Mouse (Mus musculus) MEL (cell line): ENCODE measurements around the gene Lhfpl2.

ENCODE experiments used
- CHD2 ChIP-seq: IDR thresholded peaks from 2 replicates; pipeline ENCODE4 v1.6.1; 2011; ENCODE audit warnings: low read length, improper control_type of control experiment
- CTCF ChIP-seq, 3 experiments: IDR thresholded peaks in 2 of 3; conservative IDR thresholded peaks in 1 of 3; 2 replicates each; pipeline ENCODE4 v1.5.1; 2011 to 2012; ENCODE audit warnings: low read length in 3 of 3, low read depth in 2 of 3, mild to moderate bottlenecking in 2 of 3, improper control_type of control experiment in 1 of 3, inconsistent platforms in 1 of 3, mixed read lengths in 1 of 3, moderate library complexity in 1 of 3; ENCODE audit not compliant: control insufficient read depth in 1 of 3, insufficient read depth in 1 of 3, poor library complexity in 1 of 3, severe bottlenecking in 1 of 3
- MAFK ChIP-seq: IDR thresholded peaks from 2 replicates; pipeline ENCODE4 v1.6.1; 2011; ENCODE audit warnings: low read depth, mild to moderate bottlenecking, low read length, improper control_type of control experiment, borderline replicate concordance
- RCOR1 ChIP-seq: IDR thresholded peaks from 2 replicates; pipeline ENCODE4 v1.6.1; 2012; ENCODE audit warnings: low read depth, mild to moderate bottlenecking, inconsistent platforms, low read length, improper control_type of control experiment
- USF2 ChIP-seq, 2 experiments: IDR thresholded peaks; 2 replicates each; pipeline ENCODE4 v1.6.1; 2011 to 2012; ENCODE audit warnings: improper control_type of control experiment in 2 of 2, low read length in 2 of 2, borderline replicate concordance in 1 of 2, inconsistent platforms in 1 of 2, low read depth in 1 of 2, mild to moderate bottlenecking in 1 of 2; ENCODE audit not compliant: insufficient read depth in 1 of 2

DNA sequence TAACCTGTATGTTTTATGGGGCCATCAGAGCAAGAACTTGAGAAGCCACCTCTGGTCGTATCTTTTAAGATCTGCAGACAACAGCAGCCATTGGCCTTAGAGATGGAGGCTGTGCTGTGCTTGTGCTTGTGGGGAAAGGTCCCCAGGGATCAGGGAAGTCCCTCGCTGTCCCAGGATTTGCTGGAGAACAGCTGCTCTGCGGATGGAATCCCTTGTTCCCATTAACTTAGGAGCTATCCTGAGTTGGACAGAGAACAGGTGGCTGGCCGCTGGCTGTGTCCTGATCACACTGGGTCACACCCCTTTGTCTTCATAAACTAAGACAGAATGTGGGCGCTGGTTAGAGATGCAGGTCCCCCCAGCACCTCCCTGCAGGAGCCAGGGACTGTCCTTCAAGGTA lies 110.7 kb downstream of the Lhfpl2 start:
- no peak for TF ChIP-seq USF2 (IDR thresholded peaks at IDR 0.05; ENCODE audit: borderline replicate concordance in 1 of 2, insufficient read depth in 1 of 2, low read depth in 1 of 2, low read length in 2 of 2)
- no peak for TF ChIP-seq RCOR1
- TF ChIP-seq MAFK, result no peak
- no peak for TF ChIP-seq CHD2
- no peak for TF ChIP-seq CTCF (IDR thresholded peaks at IDR 0.05 in 2 of 3, conservative IDR thresholded peaks at IDR 0.05 in 1 of 3; ENCODE audit: control insufficient read depth in 1 of 3, insufficient read depth in 1 of 3, low read depth in 2 of 3, low read length in 3 of 3, poor library complexity in 1 of 3, severe bottlenecking in 1 of 3)
